Mouse (Mus musculus) spleen, postnatal 4 days (tissue): Measurements from ENCODE around the gene Tctex1d4.
A peak's percentile ranks its signal among the peaks of the same experiment; 100 is the strongest.

Experiments used
- DNase-seq, 2 experiments: peaks; one replicate each; pipeline ENCODE4 v3.0.0; 2022; ENCODE audit warnings: low spot score in 2 of 2

Tctex1d4 gene

GRCm38 (mm10) chr4:117126675-117127290 lies at the start of gene Tctex1d4:
Tctex1d4 (plus strand) TSS chr4:117126794.
- peak in 1 of 2 experiments; percentile 63 for DNase-seq

- DNase-seq = no peak
These were observed 38.5 kb upstream of the Tctex1d4 start for GRCm38 (mm10) chr4:117087948-117088640.

DNA sequence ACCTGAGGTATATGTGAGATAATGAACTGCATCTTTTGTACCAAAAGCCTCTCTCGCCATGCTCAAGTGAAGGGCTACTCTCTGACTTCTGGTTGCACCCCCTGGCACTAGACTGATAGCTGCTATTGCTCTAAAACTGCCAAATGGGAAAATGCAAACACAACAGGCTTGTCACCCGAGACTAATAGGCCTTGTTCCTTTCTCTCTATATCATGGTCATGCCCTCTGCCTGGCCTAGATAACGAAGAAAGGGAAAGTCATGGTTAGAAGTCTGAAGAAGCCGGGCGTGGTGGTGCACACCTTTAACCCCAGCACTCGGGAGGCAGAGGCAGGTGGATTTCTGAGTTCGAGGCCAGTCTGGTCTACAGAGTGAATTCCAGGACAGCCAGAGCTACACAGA lies 36.0 kb upstream of the Tctex1d4 start:
- no peak for DNase-seq

DNA sequence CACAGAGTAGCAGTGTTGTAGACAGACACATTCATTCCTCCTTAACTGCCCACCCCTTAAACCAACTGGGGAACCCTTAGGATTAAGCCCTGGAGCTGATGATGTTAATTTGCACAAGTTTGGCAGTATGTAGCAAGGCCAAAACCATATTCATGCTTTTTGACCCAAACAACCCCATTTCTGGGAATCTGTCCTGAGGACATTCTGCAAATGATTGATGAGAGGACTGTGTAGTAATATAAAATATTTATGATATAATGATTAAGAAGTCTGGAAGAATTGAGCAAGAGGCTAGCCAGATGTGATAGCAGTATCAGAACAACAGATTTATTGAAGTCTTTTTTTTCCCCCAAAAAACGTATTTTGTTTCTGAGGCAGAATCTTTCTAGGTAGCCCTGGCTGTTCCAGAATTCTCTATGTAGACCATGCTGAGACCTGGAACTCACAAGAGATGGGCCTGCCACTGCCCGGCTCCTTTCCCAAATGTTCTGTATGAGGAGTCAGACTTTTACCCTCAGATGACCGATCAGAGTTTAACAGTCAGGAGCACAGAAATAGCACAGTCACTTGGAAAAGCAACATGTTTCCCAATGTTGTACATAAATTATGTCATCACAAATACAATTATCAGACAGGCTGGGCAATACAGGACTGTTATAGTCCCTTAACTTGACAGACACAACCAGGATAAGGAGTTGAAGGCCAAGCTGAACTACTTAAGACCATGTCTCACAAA lies 31.8 kb upstream of the Tctex1d4 start:
- no peak for DNase-seq

- peak; percentile 37 to 67 for DNase-seq
These were observed 30.8 kb upstream of the Tctex1d4 start, which contains the start of gene Ptch2 for GRCm38 (mm10) chr4:117095551-117096452. Ptch2 (plus strand) TSS chr4:117096075.

- no peak for DNase-seq
These were observed 29.9 kb upstream of the Tctex1d4 start for GRCm38 (mm10) chr4:117096666-117097065.

DNA sequence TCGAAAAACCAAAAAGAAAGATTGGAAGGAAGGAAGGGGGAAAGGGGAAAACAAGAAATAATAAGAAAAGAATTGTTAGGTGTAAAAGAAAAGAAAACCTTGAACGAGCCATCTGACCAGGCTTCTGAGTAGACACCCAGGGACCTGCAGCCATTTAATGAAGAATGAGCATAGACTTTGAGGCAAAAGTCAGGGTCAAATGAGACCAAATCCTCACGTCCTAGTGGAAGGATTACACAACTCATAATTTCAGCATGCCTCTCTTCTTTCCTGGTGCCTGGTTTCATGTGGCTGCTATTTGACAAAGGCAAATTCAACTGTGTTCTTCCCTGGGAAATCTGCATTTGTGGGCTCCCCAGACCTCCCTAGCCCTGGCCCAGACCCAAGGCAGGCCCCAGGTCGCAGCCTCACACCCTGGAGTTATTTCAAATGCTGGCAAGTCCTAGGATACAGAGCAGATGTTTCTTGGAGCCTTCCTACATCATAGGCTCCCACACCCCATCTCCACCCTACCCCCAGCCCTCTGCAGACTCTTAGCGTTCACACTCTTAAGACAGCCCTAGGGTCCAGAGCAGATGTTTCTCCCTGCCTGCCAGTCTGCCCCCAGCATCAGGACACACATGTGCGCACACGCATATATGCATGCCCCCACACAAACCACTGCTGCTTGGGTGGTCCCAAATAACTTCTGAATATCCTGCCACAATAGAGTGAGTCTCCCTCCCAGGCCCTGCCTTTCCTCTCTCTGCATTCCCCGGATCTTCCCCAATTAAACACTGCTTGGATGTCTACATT lies 28.4 kb upstream of the Tctex1d4 start:
- no peak for DNase-seq

DNA sequence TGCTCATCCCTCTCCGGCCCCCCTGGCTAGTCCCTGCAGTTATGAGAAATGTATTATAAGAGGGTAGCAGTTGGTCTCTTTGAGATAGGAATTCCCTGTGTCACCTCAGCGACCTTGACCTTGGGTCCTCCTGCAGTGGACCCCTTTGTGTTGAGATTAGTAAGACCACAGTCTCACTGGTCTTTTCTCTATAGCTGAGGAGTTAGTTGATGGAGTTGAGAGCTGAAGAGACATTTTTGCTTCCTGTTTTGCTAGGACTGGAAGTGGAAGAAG lies 27.9 kb upstream of the Tctex1d4 start:
- DNase-seq = no peak

- DNase-seq = no peak
These were observed 26.6 kb upstream of the Tctex1d4 start for GRCm38 (mm10) chr4:117100036-117100435.

DNA sequence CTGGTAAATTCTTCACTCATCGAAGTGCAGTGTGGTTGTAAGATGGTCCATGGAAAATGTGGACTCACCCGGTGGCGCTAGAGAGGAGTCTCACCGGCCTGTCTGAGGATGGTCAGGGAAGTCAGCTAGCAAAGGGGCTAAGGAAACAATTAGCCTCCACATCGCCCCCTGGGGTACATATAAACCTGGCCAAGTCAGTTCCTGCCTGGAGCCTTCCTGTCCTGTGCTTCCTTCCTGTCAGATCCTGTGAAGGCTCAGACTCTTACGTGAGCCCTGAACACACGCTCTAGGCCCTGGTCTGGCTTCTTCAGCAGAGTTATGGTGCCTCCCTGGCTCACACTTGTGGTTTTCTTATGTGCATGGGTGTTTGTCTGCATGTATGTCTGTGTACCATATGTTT lies 25.4 kb upstream of the Tctex1d4 start:
- peak in 1 of 2 experiments; percentile 61 for DNase-seq

DNA sequence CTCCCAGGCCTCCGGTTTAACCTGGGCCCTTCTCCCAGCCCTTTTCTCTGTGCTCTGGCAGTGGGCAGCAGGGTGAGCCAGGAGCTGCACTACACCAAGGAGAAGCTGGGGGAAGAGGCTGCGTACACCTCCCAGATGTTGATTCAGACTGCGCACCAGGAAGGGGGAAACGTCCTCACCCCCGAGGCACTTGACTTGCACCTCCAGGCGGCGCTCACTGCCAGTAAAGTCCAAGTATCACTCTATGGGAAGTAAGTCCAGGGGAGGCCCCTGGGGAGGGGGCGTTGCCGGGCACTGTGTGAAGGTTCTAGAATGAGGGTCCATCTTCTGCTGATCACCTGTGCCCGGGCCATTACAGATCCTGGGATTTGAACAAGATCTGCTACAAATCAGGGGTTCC lies 21.9 kb upstream of the Tctex1d4 start:
- peak in 1 of 2 experiments; percentile 61 for DNase-seq

GRCm38 (mm10) chr4:117105127-117105526 lies 21.5 kb upstream of the Tctex1d4 start:
- peak in 1 of 2 experiments; percentile 58 for DNase-seq

GRCm38 (mm10) chr4:117107813-117108523 lies 18.6 kb upstream of the Tctex1d4 start:
- DNase-seq = peak in 1 of 2 experiments; percentile 57

GRCm38 (mm10) chr4:117108524-117108849 lies 18.1 kb upstream of the Tctex1d4 start:
- DNase-seq = peak in 1 of 2 experiments; percentile 58

DNA sequence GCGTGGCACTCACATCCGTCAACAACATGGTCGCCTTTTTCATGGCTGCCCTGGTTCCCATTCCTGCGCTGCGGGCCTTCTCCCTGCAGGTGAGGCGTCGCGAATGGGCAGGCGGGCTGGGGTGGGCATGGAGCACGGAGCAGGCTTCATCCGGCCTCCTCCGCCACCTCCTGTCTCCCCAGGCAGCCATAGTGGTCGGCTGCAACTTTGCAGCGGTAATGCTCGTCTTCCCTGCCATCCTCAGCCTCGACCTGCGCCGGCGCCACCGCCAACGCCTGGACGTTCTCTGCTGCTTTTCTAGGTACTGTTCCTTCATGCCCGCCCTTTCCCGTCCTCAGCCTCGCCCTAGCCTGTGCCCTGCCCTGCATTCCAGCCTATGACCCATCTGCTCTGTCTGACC lies 17.3 kb upstream of the Tctex1d4 start:
- peak in 1 of 2 experiments; percentile 62 for DNase-seq

DNA sequence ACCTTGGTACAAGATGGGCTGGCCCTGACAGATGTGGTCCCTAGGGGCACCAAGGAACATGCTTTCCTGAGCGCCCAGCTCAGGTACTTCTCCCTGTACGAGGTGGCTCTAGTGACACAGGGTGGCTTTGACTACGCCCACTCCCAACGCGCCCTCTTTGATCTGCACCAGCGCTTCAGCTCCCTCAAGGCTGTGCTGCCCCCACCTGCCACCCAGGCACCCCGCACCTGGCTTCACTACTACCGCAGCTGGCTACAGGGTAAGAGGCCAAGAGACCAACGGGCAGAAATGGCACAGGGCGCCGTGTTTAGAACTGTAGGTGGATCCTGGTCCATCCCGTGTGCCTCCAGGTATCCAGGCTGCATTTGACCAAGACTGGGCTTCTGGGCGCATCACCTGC lies 16.3 kb upstream of the Tctex1d4 start:
- DNase-seq = peak in 1 of 2 experiments; percentile 63

- peak in 1 of 2 experiments; percentile 55 for DNase-seq
These were observed 15.6 kb upstream of the Tctex1d4 start for GRCm38 (mm10) chr4:117110985-117111384.

DNA sequence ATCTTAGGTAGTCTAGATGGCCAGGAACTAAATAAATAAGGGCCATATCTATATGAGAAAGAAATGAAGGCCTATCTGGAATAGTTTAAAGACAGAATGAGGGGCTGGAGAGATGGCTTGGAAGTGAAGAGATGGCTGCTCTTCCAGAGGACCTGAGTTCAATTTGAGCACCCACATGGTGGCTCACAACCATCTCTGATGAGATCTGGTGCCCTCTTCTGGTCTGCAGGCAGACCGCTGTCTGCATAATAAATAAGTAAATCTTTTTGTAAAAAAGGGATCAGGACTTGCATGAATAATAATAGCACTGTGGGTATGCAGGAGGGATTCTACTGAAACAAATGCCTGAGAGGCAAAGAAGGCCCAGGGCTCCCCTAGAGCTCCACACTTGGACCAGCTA lies 13.4 kb upstream of the Tctex1d4 start:
- DNase-seq = no peak

DNA sequence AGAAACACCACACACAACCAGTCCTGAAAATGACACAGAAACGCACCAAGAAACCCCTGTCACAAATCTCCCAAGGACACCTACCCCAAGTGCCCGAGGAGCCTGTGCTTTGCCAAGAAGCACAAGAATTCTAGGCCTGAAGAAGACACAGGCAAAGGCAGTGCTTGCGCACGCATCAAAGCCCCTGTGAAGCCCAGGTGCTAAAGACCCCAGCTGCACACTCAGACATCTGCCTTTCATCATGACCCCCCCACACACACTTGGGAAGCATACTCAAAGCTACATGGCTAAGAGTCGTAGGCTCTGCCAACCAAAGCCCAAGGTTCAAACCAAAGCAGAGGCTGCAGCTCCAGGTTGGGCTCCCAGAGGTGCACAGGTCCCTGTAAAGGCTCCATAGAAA lies 11.0 kb upstream of the Tctex1d4 start:
- no peak for DNase-seq

DNA sequence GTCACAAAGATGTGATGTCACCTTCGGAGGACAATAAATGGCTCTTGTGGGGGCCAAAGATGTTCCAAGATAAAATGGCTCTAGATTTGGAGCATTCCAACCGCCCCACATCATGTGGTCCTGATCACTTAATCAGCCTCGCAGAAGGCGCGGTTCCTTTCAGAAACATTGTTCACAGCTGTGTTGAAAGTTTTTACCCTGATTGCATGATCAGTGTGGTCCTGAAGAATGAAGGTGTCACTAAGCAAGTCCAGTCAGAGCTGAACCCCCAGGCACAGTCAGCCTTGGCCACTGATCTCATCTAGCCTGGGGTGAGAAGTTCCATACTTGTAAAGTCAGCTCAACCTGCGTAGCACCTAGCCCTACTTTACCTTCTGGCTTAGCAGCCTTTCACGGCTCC lies 8.7 kb upstream of the Tctex1d4 start:
- peak in 1 of 2 experiments; percentile 55 for DNase-seq
